Mouse (Mus musculus) fat pad, adult 2 months (tissue): ENCODE results near the gene Avpi1.
A peak's percentile ranks its signal among the peaks of the same experiment; 100 is the strongest.

Source experiments
- DNase-seq: peaks from one replicate; pipeline ENCODE4 v3.0.0-alpha.2; 2011; ENCODE audit warnings: low read depth, low spot score; ENCODE audit errors: extremely low read depth

Avpi1 gene

DNA sequence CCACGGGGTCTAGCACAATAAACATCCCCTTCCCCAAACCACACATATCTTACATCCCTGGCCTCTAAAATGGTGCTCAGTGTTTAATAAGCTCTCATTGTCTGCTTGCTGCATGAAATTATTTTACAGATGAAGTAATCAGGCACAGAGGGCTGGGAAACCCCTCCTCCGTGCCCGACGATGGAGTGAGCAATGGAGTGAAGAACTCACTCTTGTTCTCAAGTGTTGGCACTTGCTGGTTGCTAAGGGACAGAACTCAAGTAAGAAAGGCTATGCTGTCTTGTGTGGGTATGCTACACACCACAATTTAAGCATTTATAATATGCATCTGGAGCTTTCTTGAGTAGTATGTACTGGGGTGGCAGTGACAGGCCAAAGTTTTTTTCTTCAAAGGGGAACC is 16.4 kb upstream of the Avpi1 start:
- DNase-seq = no peak

DNA sequence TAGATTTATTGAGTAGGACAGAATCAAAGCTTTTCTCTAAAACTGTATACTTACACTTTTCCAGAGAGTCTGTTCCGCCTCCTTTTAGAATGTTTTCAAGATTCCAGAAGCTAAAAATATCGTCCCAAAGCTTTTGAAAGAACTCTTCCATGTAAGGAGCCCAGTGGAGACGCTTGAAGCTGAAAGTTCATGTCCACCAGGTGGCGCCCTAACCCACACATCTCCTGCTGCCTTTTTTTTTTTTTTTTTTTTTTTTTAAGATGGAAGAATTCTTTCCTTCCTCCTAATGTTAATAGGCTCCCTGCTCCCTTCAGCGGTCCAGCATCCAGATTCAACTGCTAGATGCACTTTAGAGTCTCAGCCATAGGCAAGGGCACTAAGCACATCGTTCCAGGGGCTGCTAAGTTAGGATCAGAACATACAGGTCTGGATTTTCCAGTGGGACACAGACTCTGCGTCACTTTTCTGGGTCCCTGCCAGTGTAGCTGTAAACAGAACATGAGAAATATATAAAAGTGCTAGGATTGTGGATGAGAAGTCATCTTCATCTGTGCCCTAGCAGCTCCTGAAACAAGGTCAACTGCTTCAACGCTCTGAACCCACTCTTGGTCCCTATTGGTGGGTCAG is 15.8 kb upstream of the Avpi1 start:
- DNase-seq = no peak

DNA sequence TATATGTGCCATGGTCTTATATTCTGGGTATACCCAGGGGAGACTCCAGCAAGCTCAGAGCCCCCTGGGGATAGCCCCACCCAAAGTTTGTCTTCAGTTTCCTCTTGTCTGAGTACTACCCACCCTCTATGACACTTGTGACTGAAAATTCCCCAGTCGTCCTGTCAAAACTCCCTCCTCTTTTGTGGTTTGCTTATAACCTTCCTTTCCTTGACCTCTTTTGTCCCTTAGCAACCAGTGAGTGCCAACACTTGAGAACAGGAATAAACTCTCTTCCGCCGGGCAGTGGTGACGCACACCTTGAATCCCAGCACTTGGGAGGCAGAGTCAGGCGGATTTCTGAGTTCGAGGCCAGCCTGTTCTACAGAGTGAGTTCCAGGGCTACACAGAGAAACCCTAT is 15.2 kb upstream of the Avpi1 start:
- DNase-seq = no peak

DNA sequence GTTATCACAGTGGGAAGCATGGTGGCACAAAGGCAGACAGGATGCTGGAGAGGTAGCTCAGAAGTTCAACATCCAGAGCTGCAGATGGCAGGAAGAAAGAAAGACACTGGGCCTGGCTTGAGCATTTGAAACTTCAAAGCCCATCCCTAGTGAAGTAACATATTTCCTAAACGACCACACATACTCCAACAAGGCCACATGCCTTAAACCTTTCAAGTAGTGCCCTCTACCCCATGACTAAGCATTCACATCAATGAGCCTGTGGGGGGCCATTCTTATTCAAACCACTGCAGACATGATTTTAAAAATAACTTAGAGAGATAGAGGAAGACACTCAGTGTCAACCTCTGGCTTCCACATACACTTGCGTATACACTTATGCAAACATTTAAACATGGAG is 13.9 kb upstream of the Avpi1 start:
- DNase-seq = no peak

DNA sequence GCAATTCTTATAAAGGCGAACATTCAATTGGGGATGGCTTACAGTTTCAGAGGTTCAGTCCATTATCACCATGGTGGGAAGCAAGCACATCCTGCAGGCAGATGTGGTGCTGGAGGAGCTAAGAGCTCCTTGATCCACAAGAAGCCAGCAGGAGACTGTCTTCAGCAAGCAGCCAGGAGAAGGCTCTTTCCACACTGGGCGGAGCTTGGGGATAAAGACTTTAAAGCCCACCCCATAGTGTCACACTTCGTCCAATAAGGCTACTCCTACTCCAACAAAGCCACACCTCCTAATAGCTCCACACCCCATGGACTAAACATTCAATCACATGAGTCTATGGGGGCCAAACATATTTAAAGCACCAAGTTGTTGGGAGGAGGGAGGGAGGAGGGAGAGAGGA is 13.1 kb upstream of the Avpi1 start:
- no peak for DNase-seq

DNA sequence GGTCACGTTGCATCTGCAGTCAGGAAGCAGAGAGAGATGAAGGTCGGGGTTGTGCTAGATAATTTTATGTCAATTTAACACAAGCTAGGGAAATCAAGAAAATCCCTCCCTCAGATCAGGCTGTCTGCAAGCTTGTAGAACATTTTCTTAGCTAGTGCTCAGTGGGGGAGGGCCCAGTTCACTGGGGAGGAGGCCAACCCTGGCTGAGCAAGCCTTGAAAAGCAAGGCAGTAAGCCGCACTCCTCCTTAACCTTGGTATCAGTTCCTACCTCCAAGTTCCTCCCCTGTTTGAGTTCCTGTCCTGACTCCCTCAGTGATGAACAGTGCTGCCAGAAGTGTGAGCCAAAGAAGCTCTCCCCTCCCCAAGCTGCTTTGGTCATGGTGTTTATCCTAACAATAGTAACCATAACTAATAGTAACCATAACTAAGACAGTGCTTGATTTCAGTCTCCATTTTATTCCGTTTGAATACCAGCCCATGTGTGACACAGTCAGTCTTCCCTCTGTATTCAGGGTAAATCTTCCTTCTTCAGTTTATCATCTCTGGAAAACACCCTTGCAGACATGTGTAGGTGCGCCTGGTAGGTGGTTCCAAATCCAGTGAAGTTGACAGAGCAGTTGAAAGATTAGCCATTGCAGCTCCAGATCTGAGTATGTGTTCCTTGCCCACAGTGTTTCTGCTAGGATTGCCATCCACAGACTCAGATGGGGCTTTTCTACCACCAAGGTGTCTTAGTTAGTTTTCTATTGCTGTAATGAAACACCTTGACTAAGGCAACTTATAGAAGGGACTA is 11.1 kb upstream of the Avpi1 start:
- DNase-seq = no peak

DNA sequence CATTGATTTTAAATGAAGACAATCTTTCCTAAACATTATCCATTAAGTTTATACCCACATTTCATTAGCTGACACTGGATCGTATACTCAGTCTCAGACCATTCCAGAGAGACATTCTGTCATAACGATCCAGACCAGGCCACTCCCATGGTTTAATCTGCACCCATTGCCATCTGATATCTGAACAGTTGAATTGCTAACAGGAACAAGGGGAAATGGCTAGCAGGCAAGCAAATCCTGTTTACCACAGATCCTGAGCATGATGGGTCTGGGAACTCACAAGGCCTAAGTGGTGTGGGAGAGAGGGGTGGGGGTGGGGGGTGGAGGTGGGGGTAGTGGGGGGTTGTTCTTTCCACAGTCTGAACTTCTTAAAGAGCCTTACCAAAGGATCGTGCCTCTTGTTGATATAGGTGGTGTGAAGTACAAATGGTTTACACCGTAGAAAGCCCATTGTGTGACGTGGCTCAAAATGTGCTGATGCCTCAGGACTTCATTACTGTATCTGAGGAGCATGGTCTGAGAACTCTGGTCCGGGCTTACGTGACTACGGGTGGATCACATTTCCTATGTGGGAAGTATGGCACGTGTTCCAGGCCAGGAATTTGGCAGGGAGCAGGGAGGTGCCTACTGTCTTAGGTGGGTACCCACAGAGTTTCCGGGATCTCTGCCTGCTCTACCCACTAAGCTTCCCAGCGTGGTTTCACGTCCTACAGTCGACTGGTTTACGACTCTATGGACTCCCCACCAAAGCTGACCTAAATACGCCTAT is 9.8 kb upstream of the Avpi1 start:
- DNase-seq = no peak

DNA sequence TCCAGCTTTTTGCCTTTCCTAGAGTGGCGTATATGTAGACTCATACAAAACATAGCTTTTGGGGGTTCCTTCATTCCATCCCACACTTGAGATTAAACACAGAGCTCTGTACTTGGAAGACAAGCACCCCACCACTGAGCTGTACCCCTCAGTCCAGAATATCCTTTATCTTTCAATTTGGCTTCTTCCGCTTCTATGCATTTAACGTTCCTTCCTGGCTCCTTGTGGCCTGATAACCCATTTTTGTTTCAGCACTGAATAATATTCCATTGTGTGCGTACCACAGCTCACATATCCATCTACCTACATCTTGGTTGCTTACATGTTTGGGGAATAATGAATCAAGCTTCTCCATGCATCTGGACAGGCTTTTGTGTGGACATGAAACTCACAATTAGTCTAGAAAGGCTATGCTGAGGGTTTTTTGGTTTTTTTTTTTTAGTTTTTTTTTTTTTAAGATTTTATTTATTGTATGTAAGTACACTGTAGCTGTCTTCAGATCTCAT is 8.4 kb upstream of the Avpi1 start:
- no peak for DNase-seq

DNA sequence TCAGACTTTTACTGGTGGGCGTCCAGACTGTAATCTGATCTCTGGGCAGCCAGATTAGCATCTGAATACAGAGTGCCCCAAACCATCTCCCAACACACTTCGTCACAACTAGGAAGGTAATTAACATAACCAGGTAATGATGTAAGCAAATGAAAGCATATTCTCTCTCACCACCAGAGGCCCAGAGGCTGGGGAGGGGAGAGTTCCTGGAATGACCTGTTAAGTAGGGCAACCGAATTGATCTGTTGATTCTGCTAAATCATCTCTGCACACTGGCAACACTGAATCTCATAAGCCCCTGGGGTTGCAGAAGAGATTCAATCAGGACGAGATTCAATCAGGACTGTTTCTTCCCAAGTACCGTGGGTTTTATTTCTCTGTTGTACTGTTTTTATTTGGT is 7.3 kb upstream of the Avpi1 start:
- no peak for DNase-seq

DNA sequence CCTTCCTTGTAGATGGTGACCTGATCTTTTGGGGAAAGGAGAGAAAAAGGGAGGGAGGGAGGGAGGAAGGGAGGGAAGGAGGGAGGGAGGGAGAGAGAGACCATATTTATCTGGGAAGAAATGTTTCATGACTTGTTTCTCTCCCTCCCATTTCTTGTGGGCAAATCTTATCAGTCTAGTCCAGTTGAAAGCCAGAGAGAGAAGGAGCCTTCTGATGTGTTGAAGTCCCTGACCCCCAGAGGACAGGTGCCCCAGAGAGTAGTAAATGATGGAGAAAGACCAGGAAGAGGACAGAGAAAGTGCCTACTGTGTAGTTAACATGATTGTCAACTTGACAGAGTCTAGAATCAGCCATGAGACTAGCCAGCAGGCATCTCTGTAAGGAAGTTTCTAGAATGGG is 6.2 kb upstream of the Avpi1 start:
- DNase-seq = no peak

DNA sequence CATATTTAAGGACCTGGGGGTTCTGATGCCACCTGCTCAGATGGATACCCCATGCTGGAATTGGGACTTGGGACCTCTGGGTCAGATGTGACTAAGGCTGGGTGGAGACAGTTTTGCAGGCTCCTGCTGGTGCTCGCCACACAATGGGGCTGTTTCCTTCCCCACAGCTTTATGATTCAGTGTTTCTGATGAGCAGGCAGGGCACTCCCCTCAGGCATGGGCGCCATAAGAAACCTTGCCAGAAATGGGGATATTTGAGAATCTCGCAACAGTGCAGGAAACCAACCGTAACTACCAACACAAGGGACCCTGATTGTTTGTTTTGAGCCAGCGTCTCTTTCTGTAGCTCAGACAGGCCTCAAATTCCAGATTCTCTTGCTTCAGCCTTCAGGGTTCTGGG is 2.2 kb upstream of the Avpi1 start:
- no peak for DNase-seq

DNA sequence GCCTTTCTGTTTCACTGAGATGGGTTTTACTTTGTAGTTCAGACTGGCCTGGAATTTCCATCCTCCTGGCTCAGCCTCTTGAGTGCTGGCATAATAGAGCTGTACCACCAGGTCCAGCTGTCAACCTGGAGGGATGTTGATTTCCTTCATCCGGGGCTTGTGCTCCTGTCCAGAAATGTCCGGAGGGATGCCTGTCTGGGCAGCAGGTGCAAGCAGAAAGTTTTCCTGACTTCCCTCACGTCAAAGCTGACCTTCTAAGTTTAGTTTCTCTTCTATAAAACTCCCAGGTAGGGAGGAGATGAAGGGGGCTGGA is 1.4 kb upstream of the Avpi1 start:
- DNase-seq = no peak

DNA sequence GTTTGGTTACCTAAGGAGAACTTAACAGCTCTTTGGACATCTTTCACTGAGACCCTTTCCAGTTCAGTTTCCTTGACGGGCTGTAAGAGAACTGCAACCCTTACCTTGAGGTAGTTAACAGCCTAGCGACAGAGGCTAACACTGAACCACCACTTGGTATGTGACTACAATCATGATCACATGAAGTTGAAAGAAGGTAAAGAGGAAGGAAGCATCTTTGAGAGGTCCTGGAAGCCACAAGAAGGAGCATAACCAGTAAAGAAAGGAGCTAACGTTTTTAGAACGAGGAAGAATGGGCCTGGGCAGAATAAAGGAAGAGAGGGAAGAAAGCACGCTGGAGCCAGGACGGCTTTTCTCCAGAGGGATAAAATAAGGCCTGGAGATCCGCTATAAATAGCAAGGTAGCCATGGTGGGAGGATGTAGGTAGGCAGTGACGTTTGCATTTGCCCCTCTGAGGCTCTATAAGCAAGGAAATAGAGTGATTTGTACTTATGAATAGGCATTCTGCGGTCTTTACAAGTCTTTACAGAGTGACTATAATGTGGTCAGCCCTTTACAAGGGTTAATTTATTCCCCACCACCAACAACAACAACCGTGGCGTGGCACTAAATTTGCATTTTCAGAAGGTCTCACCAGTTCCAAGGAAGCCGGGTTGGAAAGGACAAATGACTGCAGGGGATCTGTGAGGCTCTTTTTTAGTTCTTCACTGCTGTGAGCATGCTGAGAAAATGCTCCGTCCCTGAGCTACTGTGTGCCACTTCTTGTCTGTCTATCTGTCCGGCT is 842 bp upstream of the Avpi1 start:
- no peak for DNase-seq

DNA sequence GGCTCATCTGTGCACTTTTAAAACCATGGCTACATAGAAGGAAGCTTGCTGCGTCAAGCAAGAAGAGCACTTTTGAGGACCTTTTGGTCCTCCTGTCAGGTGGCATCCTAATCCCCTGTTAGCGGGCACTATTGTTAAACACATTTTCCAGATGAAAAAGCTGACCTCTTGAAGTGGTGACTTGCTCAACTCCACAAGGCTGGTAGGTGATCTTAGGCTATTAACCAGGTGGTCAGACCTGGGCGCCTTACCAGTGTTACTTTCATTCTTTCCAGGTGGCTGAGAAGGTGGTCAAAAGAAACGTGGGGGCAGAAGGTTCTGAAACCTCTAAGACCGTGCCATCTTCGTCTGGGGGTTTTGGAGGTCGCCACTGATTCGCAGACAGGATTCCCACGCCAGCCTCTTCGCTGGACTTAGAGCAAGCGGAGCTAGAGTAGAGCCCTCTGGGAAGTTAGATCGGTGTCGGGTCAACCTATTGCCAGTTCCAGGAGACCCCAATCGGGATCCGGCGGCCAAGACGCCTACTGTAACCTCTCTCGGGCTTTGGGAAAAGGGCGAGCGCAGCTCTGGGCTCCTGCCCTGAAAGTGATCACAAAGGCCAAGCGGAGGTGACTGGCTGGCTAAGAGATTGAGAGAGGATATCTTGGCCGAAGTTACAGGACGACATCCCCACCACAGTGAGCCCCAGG is 663 bp downstream of the Avpi1 start:
- DNase-seq = no peak

DNA sequence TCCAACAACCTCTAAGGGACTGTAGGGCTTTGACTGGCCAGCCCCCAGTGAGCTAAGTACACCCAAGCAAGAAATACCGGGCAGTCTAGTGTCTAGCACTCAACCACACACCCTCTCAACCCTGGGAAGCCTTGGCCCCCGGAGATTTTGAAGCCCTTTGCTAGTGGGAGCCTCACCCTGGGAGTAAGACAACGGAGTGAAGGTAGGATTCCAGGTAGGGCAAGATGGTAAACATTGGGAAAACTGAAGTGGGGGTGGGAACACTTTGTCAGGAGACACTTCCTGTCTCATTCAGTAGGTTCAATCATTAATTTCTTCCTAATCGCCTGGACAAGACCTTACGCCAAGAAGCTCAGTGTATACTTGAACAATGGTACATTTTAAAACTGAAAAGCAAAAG is 1.8 kb downstream of the Avpi1 start:
- DNase-seq = no peak

DNA sequence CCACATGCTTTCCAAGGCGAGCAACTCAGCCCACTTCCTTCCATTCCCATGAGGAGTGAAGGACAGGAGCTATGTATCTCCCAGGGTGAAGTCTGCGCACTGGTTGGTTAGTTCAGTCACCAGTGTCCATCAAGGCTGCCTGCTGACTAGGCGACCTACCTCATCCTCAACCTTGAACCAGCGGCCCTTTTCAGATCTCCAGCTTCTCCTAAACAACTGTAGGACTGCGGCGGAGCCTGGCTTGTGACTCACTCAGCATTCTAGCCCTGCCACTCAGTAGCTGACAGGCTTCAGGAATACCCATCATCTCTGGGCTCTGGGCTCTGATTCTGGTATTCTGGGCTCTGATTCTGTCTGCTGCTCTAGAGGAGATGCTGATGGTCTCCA is 2.6 kb downstream of the Avpi1 start:
- no peak for DNase-seq

DNA sequence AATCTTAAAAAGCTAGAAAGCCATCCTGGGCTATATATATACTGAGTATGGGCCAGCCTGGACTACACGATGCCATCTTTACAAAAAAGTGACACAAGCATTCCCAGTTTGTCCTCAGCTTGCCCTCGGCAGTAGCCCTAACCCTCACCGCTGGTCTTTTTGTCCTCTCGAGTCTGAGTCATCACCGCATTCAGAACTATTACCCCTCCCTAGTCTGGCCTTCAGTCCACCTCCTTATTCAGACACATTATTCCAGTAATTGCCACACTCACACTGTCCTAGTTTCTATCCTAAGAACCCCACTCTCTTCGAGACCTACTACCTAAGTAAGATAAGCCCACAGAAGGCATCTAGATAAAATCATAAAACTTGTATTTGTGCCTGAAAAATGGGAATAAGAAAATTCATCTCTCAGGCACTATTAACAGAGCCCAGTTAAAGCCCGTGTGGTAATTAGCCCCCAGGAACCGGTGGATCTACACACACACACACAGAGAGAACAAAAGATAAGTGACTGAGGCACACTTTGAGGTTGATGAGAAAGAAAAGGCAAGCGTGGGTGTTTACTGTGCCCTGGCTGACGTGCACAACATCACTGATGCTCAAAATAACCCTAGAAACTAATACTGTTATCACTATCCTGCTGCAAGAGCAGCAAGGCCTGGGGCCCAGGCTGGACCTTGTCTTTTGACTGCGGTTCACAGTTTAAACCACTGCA is 3.2 kb downstream of the Avpi1 start:
- DNase-seq = no peak

DNA sequence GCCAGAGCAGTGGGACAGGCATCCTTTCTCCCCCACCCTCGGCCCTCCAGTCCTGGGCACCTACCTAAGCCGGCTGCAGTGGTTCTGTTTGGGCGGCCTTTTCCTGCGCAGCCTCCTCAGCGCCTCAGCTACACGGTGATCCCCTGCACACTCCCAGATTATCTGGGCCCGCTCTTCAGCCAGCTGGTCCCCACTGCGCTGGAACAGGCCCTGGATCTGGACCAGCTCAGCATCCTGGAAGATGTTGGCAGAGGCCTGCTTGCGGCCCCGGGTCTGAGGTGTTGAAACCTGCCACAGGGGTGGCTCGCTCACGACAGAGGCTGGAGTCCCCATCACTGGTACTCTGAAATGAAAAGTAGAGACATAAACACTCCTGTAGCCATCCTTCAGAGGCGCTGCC is 4.2 kb downstream of the Avpi1 start:
- DNase-seq = no peak

DNA sequence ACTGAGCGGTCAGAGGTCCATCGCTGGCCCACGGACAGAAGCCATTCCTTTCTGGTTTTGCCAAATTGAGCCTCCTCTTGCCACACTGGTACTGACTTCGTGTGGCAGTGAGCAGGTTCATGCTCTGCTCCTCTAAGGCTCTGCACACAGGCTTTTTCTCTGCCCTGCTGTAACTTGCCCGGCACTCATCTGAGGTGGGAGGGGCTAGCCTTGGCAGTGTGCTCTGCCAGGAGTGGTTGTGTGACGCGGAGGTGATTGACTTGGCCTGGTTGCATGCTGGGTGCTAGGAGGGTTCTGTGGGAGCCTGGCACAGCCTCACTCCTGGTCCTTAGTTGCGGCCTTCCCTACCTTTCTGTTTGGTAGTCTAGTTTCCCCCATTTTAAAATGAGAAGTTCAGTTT is 8.4 kb downstream of the Avpi1 start:
- DNase-seq = peak; percentile 40

DNA sequence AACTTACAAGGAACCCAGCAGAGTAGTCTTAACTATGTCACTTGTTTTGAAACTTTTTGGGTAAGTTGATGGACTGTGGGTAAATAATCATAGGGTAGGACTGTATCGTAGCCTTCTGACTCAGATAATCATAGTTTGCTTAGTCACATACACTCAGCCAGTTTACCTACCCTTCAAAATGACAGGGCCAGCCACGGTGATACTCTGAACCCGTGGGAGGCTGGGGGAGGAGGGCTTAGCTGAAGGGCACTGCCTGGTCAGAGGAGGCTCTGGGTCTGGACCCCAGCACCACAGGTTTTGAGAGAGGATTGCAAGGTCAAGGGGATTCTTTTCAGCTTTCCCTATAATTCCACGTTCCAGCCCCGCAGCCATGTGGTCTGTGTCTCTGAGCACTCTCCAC is 10.3 kb downstream of the Avpi1 start:
- DNase-seq = no peak
